Mouse (Mus musculus): ENCODE data around the gene Rab5c.

Gene Rab5c

DNA sequence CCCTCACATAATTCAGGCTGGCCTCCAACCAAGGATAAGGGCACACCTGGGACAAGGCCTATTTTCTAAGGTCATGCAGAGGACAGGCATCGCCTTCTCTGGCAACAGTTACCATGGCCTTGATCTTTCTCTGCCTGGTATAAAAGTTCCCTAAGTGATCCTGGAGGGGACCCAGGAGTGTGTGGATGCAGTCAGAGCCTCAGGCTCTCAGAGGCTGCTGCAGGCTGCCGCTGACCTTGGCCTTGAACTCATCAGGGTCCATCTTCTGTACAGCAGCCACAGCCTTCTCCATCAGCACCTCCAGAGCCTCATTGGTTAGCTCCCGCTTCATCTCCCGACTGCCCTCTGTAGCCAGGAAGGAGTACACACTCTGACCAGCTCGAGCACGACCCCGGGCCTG is 40.1 kb downstream of the Rab5c start:
- DNase-seq (ENCODE audit: low spot score in 2 of 2), result no peak

DNA sequence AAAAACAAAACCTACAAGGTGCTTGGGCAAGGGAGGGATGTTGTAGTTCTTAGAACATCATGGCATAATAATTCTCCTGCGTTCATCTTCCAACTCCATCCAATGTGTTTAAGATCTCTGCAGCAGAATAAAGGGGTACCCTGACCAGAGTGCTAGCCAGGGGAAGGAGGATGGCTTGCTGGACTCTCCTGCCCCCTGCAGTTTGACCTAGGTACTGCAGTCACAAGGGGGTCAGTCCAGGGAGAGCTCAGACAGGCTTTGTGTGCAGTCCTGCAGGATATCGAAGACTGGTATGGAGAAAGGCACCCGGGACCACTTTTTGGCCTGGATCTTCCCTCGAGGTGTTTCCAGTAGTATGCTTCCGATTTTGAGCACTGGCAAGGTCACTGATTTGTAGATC is 43.1 kb downstream of the Rab5c start:
- DNase-seq (ENCODE audit: low spot score in 2 of 2), result peak; percentile 77 to 79

- DNase-seq (ENCODE audit: low spot score in 2 of 2), result no peak
Measured at GRCm38 (mm10) chr11:100693154-100693553, 44.9 kb downstream of the Rab5c start.

GRCm38 (mm10) chr11:100692164-100692616 is 45.8 kb downstream of the Rab5c start, which contains the start of gene Zfp385c:
TSS of gene Zfp385c (minus strand) at chr11:100692455.
- no peak for DNase-seq (ENCODE audit: low spot score in 2 of 2)

DNA sequence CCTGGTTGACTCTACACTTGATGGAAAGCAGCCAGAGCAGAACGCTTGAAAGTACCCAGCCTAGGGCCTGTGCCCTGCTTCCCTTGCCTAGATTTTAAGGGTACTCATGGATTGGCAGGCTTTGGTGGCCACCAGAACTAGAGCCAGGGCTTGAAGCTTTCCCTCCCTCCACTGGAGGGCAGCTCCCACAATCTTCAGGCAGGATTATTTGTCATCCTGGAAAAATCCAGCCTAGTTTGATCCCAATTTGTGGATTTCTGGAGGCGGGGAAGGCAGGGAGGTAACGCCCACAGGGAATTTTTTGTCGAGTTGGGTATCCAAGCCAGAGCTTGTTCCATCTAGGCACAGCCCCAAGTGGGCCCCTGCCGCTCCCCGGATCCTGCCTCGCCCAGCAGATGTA is 47.6 kb downstream of the Rab5c start:
- no peak for DNase-seq (ENCODE audit: low spot score in 2 of 2)

DNA sequence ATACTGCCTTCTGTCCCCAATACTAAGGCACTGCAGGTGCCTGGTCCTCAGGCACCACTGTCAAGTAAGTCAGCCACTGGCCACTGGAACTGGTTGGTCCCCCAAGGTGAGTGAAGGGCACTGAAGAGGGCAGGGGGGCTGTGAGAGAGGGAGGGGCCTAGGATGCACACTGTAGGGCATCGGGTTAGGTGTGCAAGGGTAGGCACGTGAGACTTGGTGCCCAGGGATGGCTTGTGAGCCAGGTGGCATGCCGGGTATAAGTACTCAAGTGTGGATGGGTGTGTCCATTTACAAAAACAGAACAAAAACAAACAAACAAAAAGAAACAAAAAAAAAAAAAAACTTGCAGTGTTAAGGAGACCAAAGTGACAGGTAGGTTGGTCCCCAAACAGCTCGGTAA is 49.6 kb downstream of the Rab5c start:
- no peak for DNase-seq (ENCODE audit: low spot score in 2 of 2)

GRCm38 (mm10) chr11:100687265-100687664 is 50.8 kb downstream of the Rab5c start:
- no peak for DNase-seq (ENCODE audit: low spot score in 2 of 2)

DNA sequence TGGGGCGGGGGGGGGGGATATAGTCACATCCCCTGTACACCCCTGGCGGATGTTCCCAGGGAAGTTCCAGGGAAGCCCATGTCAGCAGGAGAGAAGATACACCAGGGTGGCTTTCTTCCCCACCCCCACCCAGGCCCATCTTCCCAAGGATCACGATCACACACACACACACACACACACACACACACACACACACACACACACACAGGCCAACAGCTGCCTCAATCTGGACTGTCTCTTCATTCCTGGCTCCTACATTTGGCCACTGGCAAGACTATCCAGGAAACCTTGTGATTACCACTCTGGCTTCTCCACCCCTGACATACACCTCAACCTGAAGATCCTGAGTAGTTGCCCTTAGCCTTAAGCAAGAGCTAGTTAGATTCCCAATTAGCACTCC is 52.6 kb downstream of the Rab5c start:
- no peak for DNase-seq (ENCODE audit: low spot score in 2 of 2)

DNA sequence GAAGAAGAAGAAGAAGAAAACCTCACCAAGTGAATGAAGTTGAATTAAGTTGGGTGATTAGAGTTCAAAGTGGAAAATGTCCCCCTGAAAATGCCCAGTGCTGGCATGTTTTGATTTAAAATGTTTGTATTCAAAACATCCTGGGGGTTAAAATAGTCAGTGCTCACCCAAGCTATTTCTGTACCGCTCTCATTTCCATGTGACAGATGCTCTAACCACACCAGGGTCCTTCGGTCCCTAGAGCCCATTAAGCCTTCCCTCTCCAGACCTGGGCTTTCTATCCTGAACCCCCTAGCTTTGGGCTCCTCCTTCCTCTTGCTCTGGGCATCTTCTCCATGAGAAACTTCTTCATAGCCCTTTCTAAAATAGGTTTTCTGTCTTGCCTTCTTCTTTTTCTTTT is 53.9 kb downstream of the Rab5c start:
- no peak for DNase-seq (ENCODE audit: low spot score in 2 of 2)

GRCm38 (mm10) chr11:100682526-100682925 is 55.5 kb downstream of the Rab5c start:
- DNase-seq (ENCODE audit: low spot score in 2 of 2), result no peak

GRCm38 (mm10) chr11:100681826-100682225 is 56.2 kb downstream of the Rab5c start:
- no peak for DNase-seq (ENCODE audit: low spot score in 2 of 2)

GRCm38 (mm10) chr11:100677810-100678209 is 60.2 kb downstream of the Rab5c start:
- DNase-seq (ENCODE audit: low spot score in 2 of 2), result peak; percentile 24 to 37

DNA sequence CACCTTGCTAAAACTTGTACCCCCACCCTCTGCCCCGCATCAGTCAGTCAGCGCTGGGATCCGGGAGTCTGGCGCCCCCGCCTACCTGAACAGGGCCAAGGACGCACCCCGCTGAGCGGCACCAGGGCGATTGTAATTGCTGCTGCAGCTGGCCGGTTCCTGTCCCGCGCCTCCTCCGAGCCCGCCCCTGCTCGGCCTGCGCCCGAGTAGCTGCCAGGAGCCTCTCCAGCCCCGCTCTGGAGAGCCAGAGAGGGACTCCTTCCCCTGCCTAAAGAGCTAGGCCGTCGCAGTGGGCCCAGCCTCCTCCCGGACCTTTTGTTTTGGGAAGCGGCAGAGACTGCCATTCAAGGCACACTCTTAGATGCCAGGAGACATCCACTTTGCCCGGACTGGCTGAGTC is 64.8 kb downstream of the Rab5c start:
- DNase-seq (ENCODE audit: low spot score in 2 of 2), result no peak

DNA sequence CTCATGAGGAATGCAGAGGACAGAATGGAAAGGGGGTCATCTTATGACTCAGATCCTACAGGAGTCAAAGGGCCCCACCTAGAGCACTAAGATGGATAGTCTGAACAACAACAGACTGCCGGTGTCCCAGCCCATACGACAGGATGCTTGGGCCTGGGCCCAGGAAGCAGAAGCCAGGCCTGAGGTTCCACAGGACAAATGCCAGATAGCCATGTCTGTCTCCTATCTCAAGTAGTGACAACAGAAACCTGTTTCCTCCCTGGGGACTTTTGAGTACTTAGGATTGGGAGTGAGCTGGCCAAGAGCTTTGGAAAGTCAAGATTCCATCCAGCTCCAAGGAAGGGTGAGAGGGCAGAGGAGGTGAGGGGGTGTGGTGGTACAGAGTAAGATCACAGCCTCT is 66.1 kb downstream of the Rab5c start:
- no peak for DNase-seq (ENCODE audit: low spot score in 2 of 2)

DNA sequence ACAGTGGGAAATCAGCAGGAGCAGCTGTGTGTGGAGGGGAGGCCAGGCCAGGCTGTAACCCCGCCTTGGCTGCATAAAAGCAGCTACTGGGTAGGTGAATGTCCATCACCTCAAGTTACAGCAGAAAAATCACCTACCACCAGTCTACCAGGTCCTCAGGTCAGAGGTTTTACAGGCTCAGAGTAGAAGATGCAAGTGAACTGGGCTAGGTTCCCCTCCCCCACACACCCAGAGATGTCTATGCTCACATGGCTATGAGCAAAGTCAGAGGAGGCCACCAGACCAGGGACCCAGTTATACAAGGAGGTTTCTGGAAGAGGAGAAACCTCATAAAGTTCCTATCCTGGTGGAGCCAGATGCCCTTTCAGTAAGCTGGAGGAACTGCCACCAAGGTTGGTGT is 67.0 kb downstream of the Rab5c start:
- DNase-seq (ENCODE audit: low spot score in 2 of 2), result no peak
